Mouse (Mus musculus) heart, adult 2 months (tissue): ENCODE results near the gene Galr2. TPM values are rescaled to one million over a fixed set of nuclear protein-coding genes. Genes with fewer than 3 reads are reported as not detected.

Source experiments
- DNase-seq, 2 experiments: peaks; one replicate each; pipeline ENCODE4 v3.0.0; 2021
- H3K27ac ChIP-seq: fragments of 200-600 bp; 2 replicates; pipeline ENCODE4 v1.8.1; 2022
- H3K27me3 ChIP-seq: fragments of 200-500 bp; 2 replicates; pipeline ENCODE4 v1.6.1; 2012; ENCODE audit warnings: mild to moderate bottlenecking, low read length, inconsistent platforms, mixed read lengths; ENCODE audit not compliant: control insufficient read depth, insufficient read depth
- H3K36me3 ChIP-seq: fragments of 200-500 bp; 2 replicates; pipeline ENCODE4 v1.6.1; 2012; ENCODE audit warnings: low read length, inconsistent platforms; ENCODE audit not compliant: control insufficient read depth, insufficient read depth
- H3K4me1 ChIP-seq: fragments of 200-500 bp; 2 replicates; pipeline ENCODE4 v1.6.1; 2011; ENCODE audit warnings: low read length; ENCODE audit not compliant: control insufficient read depth, insufficient read depth
- H3K4me3 ChIP-seq: fragments of 200-600 bp; 2 replicates; pipeline ENCODE4 v1.8.1; 2022
- H3K79me2 ChIP-seq: fragments of 200-500 bp; replicated peaks from 2 replicates; pipeline ENCODE4 v1.6.1; 2012; ENCODE audit warnings: mild to moderate bottlenecking, inconsistent platforms, low read length, moderate library complexity, mixed read lengths; ENCODE audit not compliant: control insufficient read depth, insufficient read depth
- H3K9ac ChIP-seq: fragments of 200-500 bp; 2 replicates; pipeline ENCODE4 v1.6.1; 2012; ENCODE audit warnings: low read depth, mild to moderate bottlenecking, control low read depth, inconsistent platforms, low read length, mixed read lengths
- CTCF ChIP-seq: fragments of 200-600 bp; IDR thresholded peaks from 2 replicates; pipeline ENCODE4 v1.8.1; 2022; ENCODE audit warnings: antibody characterized with exemption, mild to moderate bottlenecking, moderate library complexity
- EP300 ChIP-seq: fragments of 200-500 bp; IDR thresholded peaks from 2 replicates; pipeline ENCODE4 v1.6.1; 2011; ENCODE audit warnings: low read depth, low read length, control low read depth; ENCODE audit not compliant: insufficient read depth
- POLR2A ChIP-seq: fragments of 200-500 bp; IDR thresholded peaks from 2 replicates; pipeline ENCODE4 v1.6.1; 2011; ENCODE audit warnings: mild to moderate bottlenecking, low read depth, low read length, control low read depth; ENCODE audit not compliant: insufficient read depth
- WGBS: fragments of 180-500 bp; shearing (Covaris S2); methylation state at CpG from one replicate; pipeline ENCODE4 v1.1.7; 2018; 5-methylcytosine and 5-hydroxymethylcytosine counted together
- intact Hi-C: fragments of 180-260 bp; cut with DNase I; formaldehyde crosslinking; loops from one replicate; pipeline ENCODE4 v1.15.1; 2025
- polyA plus RNA-seq: library from polyadenylated mRNA; depleted of rRNA; stranded (reverse); fragments of >200 nt; gene quantifications from 2 replicates; pipeline ENCODE4 v1.2.3, GENCODE M21; 2012; rRNA removed
- total RNA-seq, 2 experiments: library from RNA; stranded (reverse); gene quantifications; 2 replicates each; pipeline ENCODE4 v1.2.3; 2021

The Galr2 gene
- total and polyA plus RNA-seq, 3 experiments: 0.18 TPM; not detected in 2

DNA sequence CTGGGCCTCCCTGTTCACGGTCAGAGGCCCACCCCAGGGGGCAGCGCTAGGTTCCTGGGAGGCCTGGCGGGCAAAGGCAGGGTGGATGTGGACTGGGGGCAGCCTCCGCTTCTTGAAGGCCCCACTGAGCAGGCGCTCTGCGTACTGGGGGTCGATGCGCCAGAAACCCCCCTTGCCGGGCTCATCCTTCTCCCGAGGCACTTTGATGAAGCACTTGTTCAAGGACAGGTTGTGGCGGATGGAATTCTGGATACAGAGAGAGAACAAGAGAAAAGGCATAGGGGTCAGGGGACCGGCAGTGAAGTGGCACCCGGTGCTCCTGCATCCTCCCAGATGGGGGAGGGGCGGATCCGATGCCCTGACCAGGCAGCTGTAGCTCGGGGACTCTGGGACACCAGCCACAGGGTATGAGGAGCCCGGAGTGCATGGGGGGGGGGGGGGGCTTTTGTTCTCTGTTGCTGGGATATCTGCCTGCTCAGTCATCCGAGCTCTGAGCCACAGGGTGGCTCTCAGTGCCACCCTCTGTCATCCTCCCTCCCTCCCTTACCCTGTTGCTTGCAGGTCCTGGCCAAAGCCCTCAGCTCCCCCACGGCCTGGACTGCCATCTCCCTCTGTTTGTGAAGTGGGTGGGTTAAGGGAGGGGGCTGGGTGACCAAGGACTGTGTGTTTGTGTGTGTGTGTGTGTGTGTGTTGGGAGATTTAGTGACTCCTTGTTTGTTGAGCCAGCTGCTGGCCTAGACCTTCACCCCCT lies 51.7 kb downstream of the Galr2 start:
- H3K36me3 ChIP-seq: no peaks in the 10 kb centered on the region
- no peak for DNase-seq
- TF ChIP-seq CTCF (no peak), EP300 (no peak), POLR2A (no peak)
- no peak overlapping the region for H3K27ac ChIP-seq
- intact Hi-C loops: no loop called here
- H3K79me2 ChIP-seq: no peaks in the 10 kb centered on the region
- H3K4me1 ChIP-seq: no peaks in the 10 kb centered on the region
- 64% methylated on average over 19 of the region's 19 CpGs for WGBS
- H3K9ac ChIP-seq: no peak overlapping the region
- H3K4me3 ChIP-seq: no peak overlapping the region
- peaks cover 6% of the 10 kb centered on the region for H3K27me3 ChIP-seq

DNA sequence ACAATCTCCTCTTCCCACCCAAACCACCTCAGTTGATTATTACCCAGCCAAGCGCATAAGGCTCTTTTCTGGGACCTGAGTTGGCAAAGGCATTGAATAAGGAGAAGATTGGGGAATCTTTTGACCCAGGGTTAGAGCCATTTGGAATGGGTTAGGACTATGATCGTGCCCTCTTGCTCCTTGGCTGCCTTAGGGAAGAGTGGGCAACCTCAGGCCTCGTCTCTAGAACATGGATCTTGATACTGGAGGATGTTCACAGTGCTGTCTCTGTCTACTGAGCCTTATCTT lies 52.2 kb downstream of the Galr2 start:
- H3K9ac ChIP-seq: no peak overlapping the region

More for the DNA sequence above, 52.2 kb downstream of the Galr2 start:
- Histone ChIP-seq H3K4me3 (no peak overlapping the region), H3K79me2 (no peaks in the 10 kb centered on the region), H3K36me3 (no peaks in the 10 kb centered on the region), H3K27me3 (peaks cover 6% of the 10 kb centered on the region), H3K27ac (no peak overlapping the region), H3K4me1 (no peaks in the 10 kb centered on the region)
- no peak for TF ChIP-seq EP300
- TF ChIP-seq POLR2A: no peak
- no peak for TF ChIP-seq CTCF
- WGBS: 96% methylated on average over 3 of the region's 3 CpGs
- intact Hi-C loops: no loop called here
- DNase-seq: no peak

Other genes with a start within 250 kb of the Galr2 start
- gene Unc13d, start 203.0 kb upstream of the Galr2 start, total RNA-seq: 1 to 10 TPM in 1 of 2 experiments, under 1 TPM in 1; 0.55 to 1.5 TPM
- gene Unc13d, start 203.0 kb upstream of the Galr2 start, polyA plus RNA-seq: 1.1 and 1.7 TPM in 2 replicates
- 100 to 1,000 TPM in 1 of 2 experiments, 10 to 100 TPM in 1; 91.0 to 108 TPM for gene Wbp2, start 193.9 kb upstream of the Galr2 start, total RNA-seq
- 151 and 176 TPM in 2 replicates for gene Wbp2, start 193.9 kb upstream of the Galr2 start, polyA plus RNA-seq
- 10 to 100 TPM; 23.1 to 28.2 TPM for gene Trim47, start 153.7 kb upstream of the Galr2 start, total RNA-seq
- 23.7 and 29.5 TPM in 2 replicates for gene Trim47, start 153.7 kb upstream of the Galr2 start, polyA plus RNA-seq
- 1 to 10 TPM; 6.1 to 8.6 TPM for gene Trim65, start 149.8 kb upstream of the Galr2 start, total RNA-seq
- gene Trim65, start 149.8 kb upstream of the Galr2 start, polyA plus RNA-seq: 8.8 and 10.8 TPM in 2 replicates
- 10 to 100 TPM; 56.8 to 59.7 TPM for gene Mrpl38, start 142.1 kb upstream of the Galr2 start, total RNA-seq
- gene Mrpl38, start 142.1 kb upstream of the Galr2 start, polyA plus RNA-seq: 42.1 and 55.5 TPM in 2 replicates
- gene Fbf1, start 112.8 kb upstream of the Galr2 start, total RNA-seq: 10 to 100 TPM; 14.8 to 15.0 TPM
- 11.8 and 17.6 TPM in 2 replicates for gene Fbf1, start 112.8 kb upstream of the Galr2 start, polyA plus RNA-seq
- 10 to 100 TPM in 1 of 2 experiments, 1 to 10 TPM in 1; 9.1 to 12.8 TPM for gene Ten1, start 82.1 kb upstream of the Galr2 start, total RNA-seq
- gene Ten1, start 82.1 kb upstream of the Galr2 start, polyA plus RNA-seq: 10.2 and 17.0 TPM in 2 replicates
- 100 to 1,000 TPM; 159 to 195 TPM for gene Acox1, start 81.9 kb upstream of the Galr2 start, total RNA-seq
- gene Acox1, start 81.9 kb upstream of the Galr2 start, polyA plus RNA-seq: 134 and 205 TPM in 2 replicates
- under 1 TPM; 0.39 to 0.50 TPM for gene Evpl, start 42.9 kb upstream of the Galr2 start, total RNA-seq
- 0.15 and 0.29 TPM in 2 replicates for gene Evpl, start 42.9 kb upstream of the Galr2 start, polyA plus RNA-seq
- 10 to 100 TPM; 61.5 to 71.2 TPM for gene Srp68, start 6.7 kb upstream of the Galr2 start, total RNA-seq
- gene Srp68, start 6.7 kb upstream of the Galr2 start, polyA plus RNA-seq: 40.0 and 50.7 TPM in 2 replicates
- gene Exoc7, start 26.3 kb downstream of the Galr2 start, total RNA-seq: 10 to 100 TPM; 43.7 to 44.0 TPM
- gene Exoc7, start 26.3 kb downstream of the Galr2 start, polyA plus RNA-seq: 28.0 and 29.7 TPM in 2 replicates
- not detected for gene Foxj1, start 54.5 kb downstream of the Galr2 start, total RNA-seq
- gene Foxj1, start 54.5 kb downstream of the Galr2 start, polyA plus RNA-seq: 5.1 TPM in 1 of 2 replicates, not detected in the other
- 1 to 10 TPM; 6.0 to 7.2 TPM for gene Rnf157, start 132.1 kb downstream of the Galr2 start, total RNA-seq
- gene Rnf157, start 132.1 kb downstream of the Galr2 start, polyA plus RNA-seq: 3.0 and 5.7 TPM in 2 replicates
- 10 to 100 TPM; 29.2 to 34.1 TPM for gene Ubald2, start 153.2 kb downstream of the Galr2 start, total RNA-seq
- 45.5 and 80.1 TPM in 2 replicates for gene Ubald2, start 153.2 kb downstream of the Galr2 start, polyA plus RNA-seq
- not detected for gene Qrich2, start 185.3 kb downstream of the Galr2 start, total RNA-seq
- 0.18 and 0.23 TPM in 2 replicates for gene Qrich2, start 185.3 kb downstream of the Galr2 start, polyA plus RNA-seq
- gene Prpsap1, start 213.3 kb downstream of the Galr2 start, total RNA-seq: 10 to 100 TPM; 28.9 to 30.0 TPM
- 37.3 and 39.1 TPM in 2 replicates for gene Prpsap1, start 213.3 kb downstream of the Galr2 start, polyA plus RNA-seq
- 1 to 10 TPM in 1 of 2 experiments, under 1 TPM in 1; 0.98 to 1.1 TPM for gene Sphk1, start 250.0 kb downstream of the Galr2 start, total RNA-seq
- gene Sphk1, start 250.0 kb downstream of the Galr2 start, polyA plus RNA-seq: 3.2 and 3.3 TPM in 2 replicates